Mouse (Mus musculus) MEL (cell line): Measurements from ENCODE around the gene Nadk. TPM values are rescaled to one million over a fixed set of nuclear protein-coding genes. Genes with fewer than 3 reads are reported as not detected.

Experiments used
- DNase-seq: peaks from one replicate; pipeline ENCODE4 v3.0.0; 2011; ENCODE audit warnings: low read depth, low spot score
- H3K27ac ChIP-seq: 2 replicates; pipeline ENCODE4 v1.5.1; 2012; ENCODE audit warnings: low read depth, mild to moderate bottlenecking, control low read depth, low read length, moderate library complexity; ENCODE audit not compliant: control insufficient read depth
- H3K27me3 ChIP-seq, 2 experiments: fragments of 150-350 bp in 1 of 2; sonication (generic) in 1 of 2; 2 replicates each; pipeline ENCODE4 v1.6.1; 2012; ENCODE audit warnings: low read length in 2 of 2, mild to moderate bottlenecking in 2 of 2, improper control_type of control experiment in 1 of 2, moderate library complexity in 1 of 2; ENCODE audit not compliant: insufficient read depth in 2 of 2, control insufficient read depth in 1 of 2
- H3K36me3 ChIP-seq, 2 experiments: 2 replicates each; pipeline ENCODE4 v1.6.1; 2012 to 2014; ENCODE audit warnings: low read length in 2 of 2, improper control_type of control experiment in 1 of 2, inconsistent platforms in 1 of 2, mild to moderate bottlenecking in 1 of 2; ENCODE audit not compliant: insufficient read depth in 2 of 2, control insufficient read depth in 1 of 2
- H3K4me1 ChIP-seq, 2 experiments: fragments of 150-350 bp in 1 of 2; sonication (generic) in 1 of 2; 2 replicates each; pipeline ENCODE4 v1.6.1; 2012; ENCODE audit warnings: low read length in 2 of 2, improper control_type of control experiment in 1 of 2, mild to moderate bottlenecking in 1 of 2; ENCODE audit not compliant: insufficient read depth in 2 of 2, control insufficient read depth in 1 of 2
- H3K4me3 ChIP-seq, 2 experiments: fragments of 150-350 bp in 1 of 2; sonication (generic) in 1 of 2; 2 replicates each; pipeline ENCODE4 v1.5.1; 2012; ENCODE audit warnings: low read depth in 2 of 2, low read length in 2 of 2, mild to moderate bottlenecking in 2 of 2, moderate library complexity in 2 of 2, control low read depth in 1 of 2, improper control_type of control experiment in 1 of 2; ENCODE audit not compliant: control insufficient read depth in 1 of 2, insufficient read depth in 1 of 2
- H3K79me2 ChIP-seq: 2 replicates; pipeline ENCODE4 v1.6.1; 2012; ENCODE audit warnings: mild to moderate bottlenecking, low read length, moderate library complexity; ENCODE audit not compliant: control insufficient read depth, poor library complexity, insufficient read depth
- H3K9ac ChIP-seq: 2 replicates; pipeline ENCODE4 v1.6.1; 2012; ENCODE audit warnings: low read depth, mild to moderate bottlenecking, control low read depth, low read length, moderate library complexity; ENCODE audit not compliant: control insufficient read depth, poor library complexity, severe bottlenecking
- H3K9me3 ChIP-seq: fragments of 150-350 bp; sonication (generic); replicated peaks from 2 replicates; pipeline ENCODE4 v1.6.1; 2012; ENCODE audit warnings: mild to moderate bottlenecking, low read length, improper control_type of control experiment, moderate library complexity; ENCODE audit not compliant: insufficient read depth
- BHLHE40 ChIP-seq: IDR thresholded peaks from 2 replicates; pipeline ENCODE4 v1.6.1; 2012; ENCODE audit warnings: low read depth, mild to moderate bottlenecking, inconsistent platforms, low read length, improper control_type of control experiment, borderline replicate concordance
- CTCF ChIP-seq, 3 experiments: IDR thresholded peaks in 2 of 3; conservative IDR thresholded peaks in 1 of 3; 2 replicates each; pipeline ENCODE4 v1.5.1; 2011 to 2012; ENCODE audit warnings: low read length in 3 of 3, low read depth in 2 of 3, mild to moderate bottlenecking in 2 of 3, improper control_type of control experiment in 1 of 3, inconsistent platforms in 1 of 3, mixed read lengths in 1 of 3, moderate library complexity in 1 of 3; ENCODE audit not compliant: control insufficient read depth in 1 of 3, insufficient read depth in 1 of 3, poor library complexity in 1 of 3, severe bottlenecking in 1 of 3
- EP300 ChIP-seq, 2 experiments: IDR thresholded peaks; 2 replicates each; pipeline ENCODE4 v1.6.1; 2011; ENCODE audit warnings: improper control_type of control experiment in 2 of 2, low read length in 2 of 2, low read depth in 1 of 2, mild to moderate bottlenecking in 1 of 2
- HCFC1 ChIP-seq: IDR thresholded peaks from 2 replicates; pipeline ENCODE4 v1.6.1; 2012; ENCODE audit warnings: low read depth, mild to moderate bottlenecking, inconsistent platforms, low read length, improper control_type of control experiment, moderate library complexity
- KAT2A ChIP-seq: conservative IDR thresholded peaks from 2 replicates; pipeline ENCODE4 v1.6.1; 2012; ENCODE audit warnings: low read depth, low read length, improper control_type of control experiment, inconsistent platforms
- MAFK ChIP-seq: IDR thresholded peaks from 2 replicates; pipeline ENCODE4 v1.6.1; 2011; ENCODE audit warnings: low read depth, mild to moderate bottlenecking, low read length, improper control_type of control experiment, borderline replicate concordance
- MAX ChIP-seq: IDR thresholded peaks from 2 replicates; pipeline ENCODE4 v1.6.1; 2011; ENCODE audit warnings: low read length, improper control_type of control experiment
- MEF2A ChIP-seq: IDR thresholded peaks from 2 replicates; pipeline ENCODE4 v1.6.1; 2014; ENCODE audit warnings: low read depth, mild to moderate bottlenecking, inconsistent platforms, low read length, improper control_type of control experiment; ENCODE audit not compliant: poor library complexity, insufficient replicate concordance, severe bottlenecking; ENCODE audit errors: extremely low read depth
- MXI1 ChIP-seq: IDR thresholded peaks from 2 replicates; pipeline ENCODE4 v1.6.1; 2011; ENCODE audit warnings: mild to moderate bottlenecking, low read depth, low read length, improper control_type of control experiment
- NELFE ChIP-seq: IDR thresholded peaks from 2 replicates; pipeline ENCODE4 v1.6.1; 2011; ENCODE audit warnings: low read depth, low read length, improper control_type of control experiment
- POLR2AphosphoS5 ChIP-seq: IDR thresholded peaks from 2 replicates; pipeline ENCODE4 v1.6.1; 2012; ENCODE audit warnings: low read depth, borderline replicate concordance, mild to moderate bottlenecking, inconsistent platforms, low read length, moderate library complexity, mixed read lengths
- UBTF ChIP-seq: IDR thresholded peaks from 2 replicates; pipeline ENCODE4 v1.6.1; 2012; ENCODE audit warnings: low read depth, mild to moderate bottlenecking, inconsistent platforms, low read length, improper control_type of control experiment, moderate library complexity, borderline replicate concordance; ENCODE audit not compliant: insufficient read depth
- USF2 ChIP-seq, 2 experiments: IDR thresholded peaks; 2 replicates each; pipeline ENCODE4 v1.6.1; 2011 to 2012; ENCODE audit warnings: improper control_type of control experiment in 2 of 2, low read length in 2 of 2, borderline replicate concordance in 1 of 2, inconsistent platforms in 1 of 2, low read depth in 1 of 2, mild to moderate bottlenecking in 1 of 2; ENCODE audit not compliant: insufficient read depth in 1 of 2
- ZNF384 ChIP-seq: IDR thresholded peaks from 2 replicates; pipeline ENCODE4 v1.6.1; 2012; ENCODE audit warnings: low read depth, mild to moderate bottlenecking, inconsistent platforms, low read length, improper control_type of control experiment
- polyA plus RNA-seq, 2 experiments: library from polyadenylated mRNA; stranded (reverse) in 1 of 2; unstranded in 1 of 2; fragments of >175 nt in 1 of 2; fragments of >200 nt in 1 of 2; gene quantifications; 2 replicates each; pipeline versions ENCODE4 v1.2.1 to v1.2.4; 2012; ENCODE audit warnings: low replicate concordance in 2 of 2, low read depth in 1 of 2; ENCODE audit not compliant: insufficient read length in 2 of 2, insufficient read depth in 1 of 2, missing spikeins in 1 of 2
- total RNA-seq: library from RNA; depleted of rRNA; stranded (reverse); fragments of 300-350 nt; gene quantifications from 2 replicates; pipeline ENCODE4 v1.2.3, GENCODE M21; 2012

The Nadk gene
- total and polyA plus RNA-seq, 3 experiments = 53.2 to 258 (median 151) TPM

GRCm38 (mm10) chr4:155596606-155597005 is 34.4 kb downstream of the Nadk start (continued):
- no peak for TF ChIP-seq UBTF
- TF ChIP-seq NELFE = no peak

- H3K9me3 ChIP-seq = no peaks in the 10 kb centered on the region
- H3K36me3 ChIP-seq = peaks cover 0 to 31% of the 10 kb centered on the region in 2 experiments; a peak in 2 of 4 replicates
- peak overlapping the region; percentile 52 to 54; a peak in 3 of 4 replicates for H3K4me3 ChIP-seq
- peak overlapping the region; percentile 46 for H3K9ac ChIP-seq
- no peak overlapping the region for H3K27ac ChIP-seq
- H3K79me2 ChIP-seq = peaks cover 7% of the 10 kb centered on the region
- H3K27me3 ChIP-seq = no peaks in the 10 kb centered on the region
- DNase-seq = peak; percentile 37
- peaks cover 28 to 29% of the 10 kb centered on the region in 2 experiments for H3K4me1 ChIP-seq
- TF ChIP-seq BHLHE40 (no peak), MXI1 (peak; percentile 41; the same call in 1 of the 2 replicates), MEF2A (no peak), MAFK (no peak), ZNF384 (no peak)
Measured at GRCm38 (mm10) chr4:155598536-155598935, 36.4 kb downstream of the Nadk start.

DNA sequence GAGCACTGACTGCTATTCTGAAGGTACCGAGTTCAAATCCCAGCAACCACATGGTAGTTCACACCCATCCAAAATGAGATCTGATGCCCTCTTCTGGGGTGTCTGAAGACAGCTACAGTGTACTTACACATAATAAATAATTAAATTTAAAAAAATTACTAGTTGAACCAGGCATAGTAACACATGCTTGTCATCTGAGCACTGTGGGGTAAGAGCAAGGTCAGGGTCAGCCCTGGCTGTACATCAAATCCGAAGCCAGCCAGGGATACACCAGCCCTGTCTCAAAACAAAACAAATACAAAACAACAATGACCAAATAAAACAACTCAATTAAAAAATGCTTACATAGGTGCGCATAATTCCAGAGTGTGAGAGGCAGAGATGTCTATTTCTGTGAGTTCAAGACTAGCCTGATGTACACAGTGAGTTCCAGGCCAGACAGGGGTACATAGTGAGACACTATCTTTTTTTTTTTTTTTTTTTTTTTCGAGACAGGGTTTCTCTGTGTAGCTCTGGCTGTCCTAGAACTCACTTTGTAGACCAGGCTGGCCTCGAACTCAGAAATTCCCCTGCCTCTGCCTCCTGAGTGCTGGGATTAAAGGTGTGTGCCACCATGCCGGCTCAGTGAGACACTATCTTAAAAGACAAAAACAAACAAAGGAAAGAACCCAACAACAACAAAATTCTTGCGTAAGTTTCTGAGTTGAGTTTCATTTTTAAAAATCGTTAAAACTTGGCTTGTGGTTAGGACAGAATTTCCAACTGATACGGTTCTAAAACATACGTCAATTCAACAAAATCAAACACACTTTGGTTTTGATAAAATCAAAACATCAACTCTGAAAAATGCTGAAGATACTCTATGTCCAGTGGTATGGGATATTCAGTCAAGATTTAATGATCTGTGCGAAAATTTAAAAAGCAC is 38.0 kb downstream of the Nadk start:
- H3K4me3 ChIP-seq = peak overlapping the region; percentile 70 to 78
- H3K27ac ChIP-seq = peak overlapping the region; percentile 91
- no peaks in the 10 kb centered on the region for H3K27me3 ChIP-seq
- peaks cover 0 to 31% of the 10 kb centered on the region in 2 experiments; a peak in 2 of 4 replicates for H3K36me3 ChIP-seq
- peak; percentile 36 for DNase-seq
- peak overlapping the region; percentile 77 for H3K9ac ChIP-seq
- no peak for TF ChIP-seq NELFE
- no peak for TF ChIP-seq USF2 (IDR thresholded peaks at IDR 0.05; ENCODE audit: borderline replicate concordance in 1 of 2, insufficient read depth in 1 of 2, low read depth in 1 of 2, low read length in 2 of 2)
- peak in 1 of 2 experiments; percentile 18; a peak in 1 of 4 replicates for TF ChIP-seq EP300 (IDR thresholded peaks at IDR 0.05; ENCODE audit: low read depth in 1 of 2, low read length in 2 of 2)
- TF ChIP-seq KAT2A = no peak
- 0 out of 2 replicates have a peak, but pooled peaks have one; percentile 3 for TF ChIP-seq HCFC1
- 0 out of 6 replicates have a peak, but pooled peaks of 1 of the 3 experiments have one; percentile 0 for TF ChIP-seq CTCF (IDR thresholded peaks at IDR 0.05 in 2 of 3, conservative IDR thresholded peaks at IDR 0.05 in 1 of 3; ENCODE audit: control insufficient read depth in 1 of 3, insufficient read depth in 1 of 3, low read depth in 2 of 3, low read length in 3 of 3, poor library complexity in 1 of 3, severe bottlenecking in 1 of 3)
- TF ChIP-seq MAX = 0 out of 2 replicates have a peak, but pooled peaks have one; percentile 30
- TF ChIP-seq POLR2AphosphoS5 = no peak
- peak; percentile 72 for TF ChIP-seq ZNF384
- TF ChIP-seq, all 39 proteins: peak for 5
- Histone ChIP-seq H3K79me2 (peaks cover 9% of the 10 kb centered on the region), H3K4me1 (peaks cover 28 to 29% of the 10 kb centered on the region in 2 experiments), H3K9me3 (no peaks in the 10 kb centered on the region)
